Comparison of ENCODE assay signal across 9 mouse cellular contexts in genomic region chr2:153422051-153422450, GRCm38 (mm10).
A peak's percentile ranks its signal among the peaks of the same experiment; 100 is the strongest.
DNase-seq lines count a peak whose midpoint lies in the region; ATAC-seq and TF ChIP-seq lines count a peak whose summit lies in the region.
"Had no signal": no experiment of that assay in that cellular context is flagged by ENCODE, and none has a peak within 500 bp of the region (broad histone marks: within the 10 kb centered on the region; RNA-seq: fewer than 3 reads in every experiment).

No protein-coding gene starts in this region.

- peaks cover 58% of the 10 kb centered on the region for H3K36me3 ChIP-seq in forebrain, embryonic 12.5 days (replicated peaks)
- H3K36me3 ChIP-seq in lung, embryonic 14.5 days (ENCODE audit: insufficient read depth): peaks cover 53% of the 10 kb centered on the region

- no peak overlapping the region for H3K9ac ChIP-seq in forebrain, embryonic 12.5 days
- H3K9ac ChIP-seq in lung, embryonic 14.5 days: no peak overlapping the region
- H3K9ac ChIP-seq: limb, embryonic 15.5 days had no signal

- peak overlapping the region; percentile 25; the same call in 1 of the 2 replicates for H3K27ac ChIP-seq in forebrain, embryonic 12.5 days
- H3K27ac ChIP-seq in lung, embryonic 14.5 days (ENCODE audit: low read depth): no peak overlapping the region
- H3K27ac ChIP-seq: limb, embryonic 15.5 days had no signal

- no peaks in the 10 kb centered on the region for H3K27me3 ChIP-seq in forebrain, embryonic 12.5 days
- H3K27me3 ChIP-seq in lung, embryonic 14.5 days (ENCODE audit: insufficient read depth, low read length): no peaks in the 10 kb centered on the region
- H3K27me3 ChIP-seq: limb, embryonic 15.5 days had no signal

- H3K4me2 ChIP-seq in forebrain, embryonic 12.5 days: no peak overlapping the region
- no peak overlapping the region for H3K4me2 ChIP-seq in lung, embryonic 14.5 days
- H3K4me2 ChIP-seq: limb, embryonic 15.5 days had no signal

- intact Hi-C loops in left cerebral cortex, postnatal 14 days (cut with DNase I): no loop called here
- intact Hi-C loops in left cerebral cortex, postnatal 4 days (cut with DNase I): no loop called here

- no peak overlapping the region for H3K4me3 ChIP-seq in forebrain, embryonic 12.5 days (replicated peaks)
- H3K4me3 ChIP-seq in lung, embryonic 14.5 days (ENCODE audit: low read depth, low read length): no peak overlapping the region
- H3K4me3 ChIP-seq: limb, embryonic 15.5 days had no signal

- H3K9me3 ChIP-seq in forebrain, embryonic 12.5 days: no peaks in the 10 kb centered on the region
- no peaks in the 10 kb centered on the region for H3K9me3 ChIP-seq in lung, embryonic 14.5 days (ENCODE audit: low read depth, low read length)
- H3K9me3 ChIP-seq: limb, embryonic 15.5 days had no signal

- 3% methylated on average over 5 of the region's 5 CpGs for WGBS in forebrain, embryonic 12.5 days
- 35% methylated on average over 5 of the region's 5 CpGs for WGBS in lung, embryonic 14.5 days

- DNase-seq in left cerebral cortex, postnatal 14 days (ENCODE audit: low spot score in 2 of 2): peak; percentile 59 to 66
- DNase-seq in left cerebral cortex, postnatal 4 days: no peak
- DNase-seq in lung, embryonic 14.5 days: peak; percentile 44
- peak; percentile 54 for DNase-seq in right cerebral cortex, postnatal 14 days
- no peak for DNase-seq in thymus, postnatal 0 days (ENCODE audit: low spot score)
- DNase-seq in ovary, postnatal 10 days (ENCODE audit: low spot score): no peak
- no peak for DNase-seq in cerebellum, adult 11 months

- H3K4me1 ChIP-seq in forebrain, embryonic 12.5 days: peaks cover 55% of the 10 kb centered on the region
- peaks cover 9% of the 10 kb centered on the region for H3K4me1 ChIP-seq in lung, embryonic 14.5 days (ENCODE audit: insufficient read depth)

- no peak for TF ChIP-seq CTCF in lung, embryonic 14.5 days (IDR thresholded peaks at IDR 0.05; ENCODE audit: low read depth)

- peak; percentile 85 for ATAC-seq in forebrain, embryonic 12.5 days (ENCODE audit: low FRiP score)
- ATAC-seq in lung, embryonic 14.5 days (ENCODE audit: insufficient read depth): peak; percentile 55

Comparison
In these comparisons a context has a peak if more than half of its experiments do, and no peak if none do; other contexts are left out.
1. DNase-seq: peak in left cerebral cortex, postnatal 14 days (2 of 2), lung, embryonic 14.5 days (single experiment) and right cerebral cortex, postnatal 14 days (single experiment); none in left cerebral cortex, postnatal 4 days (single experiment), thymus, postnatal 0 days (single experiment), ovary, postnatal 10 days (single experiment) and cerebellum, adult 11 months (single experiment).